Mouse (Mus musculus): ENCODE results near the gene Pik3c2a.

GRCm38 (mm10) chr7:116443004-116443696 is at the start of gene Pik3c2a:
- TF ChIP-seq CTCF (IDR thresholded peaks at IDR 0.05; ENCODE audit: borderline replicate concordance, insufficient read depth, low read depth, low read length), result no peak
- peak; percentile 92 for TF ChIP-seq POLR2A (IDR thresholded peaks at IDR 0.05; ENCODE audit: borderline replicate concordance, insufficient read depth, low read length)

All from cerebellum, adult 2 months (tissue).